Mouse (Mus musculus): ENCODE data around the gene Galnt2.

- TF ChIP-seq CTCF (IDR thresholded peaks at IDR 0.05; ENCODE audit: low read depth, low read length) (no peak), POLR2A (IDR thresholded peaks at IDR 0.05; ENCODE audit: insufficient read depth, low read length) (no peak)
Observed at GRCm38 (mm10) chr8:124362589-124362988, 131.4 kb downstream of the Galnt2 start.

All from ES-Bruce4 (cell line).